Mouse (Mus musculus) CH12.LX (cell line): ENCODE measurements at regions not wholly inside any gene's neighbourhood (a gene's known extent, or its start where the extent isn't known, plus 50 kb on each side); places are given as distances from the start of the nearest gene placed in this dataset.

ENCODE experiments used
- DNase-seq: peaks from one replicate; pipeline ENCODE4 v3.0.0-alpha.2; 2013; ENCODE audit errors: extremely low read depth
- H3K27ac ChIP-seq: 2 replicates; pipeline ENCODE4 v1.5.1; 2012; ENCODE audit warnings: low read depth, mild to moderate bottlenecking, control low read depth, moderate library complexity; ENCODE audit not compliant: insufficient read depth
- H3K27me3 ChIP-seq: replicated peaks from 2 replicates; pipeline ENCODE3; 2012; ENCODE audit warnings: inconsistent platforms
- H3K36me3 ChIP-seq, 2 experiments: replicated peaks in 1 of 2; 2 replicates each; pipeline versions ENCODE3 to v1.6.1; 2012; ENCODE audit warnings: inconsistent platforms in 1 of 2, low read length in 1 of 2, mild to moderate bottlenecking in 1 of 2, mixed read lengths in 1 of 2, moderate library complexity in 1 of 2; ENCODE audit not compliant: control insufficient read depth in 1 of 2, insufficient read depth in 1 of 2
- H3K4me1 ChIP-seq, 2 experiments: 2 replicates each; pipeline ENCODE4 v1.6.1; 2012; ENCODE audit warnings: inconsistent platforms in 1 of 2, moderate library complexity in 1 of 2; ENCODE audit not compliant: insufficient read depth in 2 of 2, control insufficient read depth in 1 of 2
- H3K4me2 ChIP-seq: 2 replicates; pipeline ENCODE4 v1.6.1; 2012; ENCODE audit warnings: low read depth, mild to moderate bottlenecking, control low read depth; ENCODE audit not compliant: poor library complexity, insufficient read depth, severe bottlenecking
- H3K4me3 ChIP-seq, 3 experiments: fragments of 150-350 bp in 1 of 3; sonication (generic) in 1 of 3; replicated peaks in 1 of 3; 2 replicates each; pipeline versions ENCODE3 to v1.5.1; 2011 to 2012; ENCODE audit warnings: low read depth in 2 of 3, low read length in 2 of 3, mild to moderate bottlenecking in 2 of 3, moderate library complexity in 2 of 3, control low read depth in 1 of 3, improper control_type of control experiment in 1 of 3, inconsistent platforms in 1 of 3, mixed read lengths in 1 of 3; ENCODE audit not compliant: poor library complexity in 1 of 3
- H3K79me2 ChIP-seq: replicated peaks from 2 replicates; pipeline ENCODE4 v1.6.1; 2012; ENCODE audit warnings: mild to moderate bottlenecking, moderate library complexity; ENCODE audit not compliant: control insufficient read depth, poor library complexity, insufficient read depth, severe bottlenecking; ENCODE audit errors: extremely low read depth
- H3K9ac ChIP-seq: 2 replicates; pipeline ENCODE4 v1.6.1; 2012; ENCODE audit warnings: low read depth, mild to moderate bottlenecking, control low read depth, moderate library complexity; ENCODE audit not compliant: insufficient read depth
- H3K9me3 ChIP-seq: replicated peaks from 2 replicates; pipeline ENCODE3; 2012; ENCODE audit warnings: low read length, inconsistent platforms, mixed read lengths
- BHLHE40 ChIP-seq: IDR thresholded peaks from 2 replicates; pipeline ENCODE4 v1.6.1; 2011; ENCODE audit warnings: mild to moderate bottlenecking, low read depth, low read length, improper control_type of control experiment
- CTCF ChIP-seq, 2 experiments: IDR thresholded peaks in 1 of 2; conservative IDR thresholded peaks in 1 of 2; 2 replicates each; pipeline ENCODE4 v1.5.1; 2011 to 2012; ENCODE audit warnings: low read depth in 2 of 2, low read length in 2 of 2, improper control_type of control experiment in 1 of 2, inconsistent platforms in 1 of 2, mild to moderate bottlenecking in 1 of 2, moderate library complexity in 1 of 2
- EP300 ChIP-seq: IDR thresholded peaks from 2 replicates; pipeline ENCODE4 v1.6.1; 2011; ENCODE audit warnings: low read length, improper control_type of control experiment
- GABPA ChIP-seq: IDR thresholded peaks from 2 replicates; pipeline ENCODE4 v1.6.1; 2012; ENCODE audit warnings: low read depth, low read length, improper control_type of control experiment, inconsistent platforms; ENCODE audit not compliant: insufficient replicate concordance
- IRF4 ChIP-seq: IDR thresholded peaks from 2 replicates; pipeline ENCODE4 v1.6.1; 2014; ENCODE audit warnings: low read depth, mild to moderate bottlenecking, inconsistent platforms, low read length, improper control_type of control experiment
- JUND ChIP-seq: conservative IDR thresholded peaks from 2 replicates; pipeline ENCODE4 v1.6.1; 2011; ENCODE audit warnings: low read depth, low read length, improper control_type of control experiment
- MXI1 ChIP-seq: IDR thresholded peaks from 2 replicates; pipeline ENCODE4 v1.6.1; 2011; ENCODE audit warnings: mild to moderate bottlenecking, low read depth, low read length, improper control_type of control experiment
- NELFE ChIP-seq: IDR thresholded peaks from 2 replicates; pipeline ENCODE4 v1.6.1; 2011; ENCODE audit warnings: low read depth, low read length, improper control_type of control experiment
- NRF1 ChIP-seq: IDR thresholded peaks from 2 replicates; pipeline ENCODE4 v1.6.1; 2014; ENCODE audit warnings: low read depth, mild to moderate bottlenecking, inconsistent platforms, low read length, improper control_type of control experiment, moderate library complexity
- POLR2AphosphoS2 ChIP-seq: IDR thresholded peaks from 2 replicates; pipeline ENCODE4 v1.6.1; 2011; ENCODE audit warnings: low read depth, low read length, improper control_type of control experiment
- UBTF ChIP-seq: IDR thresholded peaks from 2 replicates; pipeline ENCODE4 v1.6.1; 2012; ENCODE audit warnings: low read depth, mild to moderate bottlenecking, inconsistent platforms, low read length, improper control_type of control experiment, moderate library complexity
- USF2 ChIP-seq: conservative IDR thresholded peaks from 2 replicates; pipeline ENCODE4 v1.6.1; 2011; ENCODE audit warnings: low read depth, low read length, improper control_type of control experiment
- ZC3H11A ChIP-seq: IDR thresholded peaks from 2 replicates; pipeline ENCODE4 v1.6.1; 2012; ENCODE audit warnings: low read depth, mild to moderate bottlenecking, inconsistent platforms, low read length, improper control_type of control experiment
- ZMIZ1 ChIP-seq: IDR thresholded peaks from 2 replicates; pipeline ENCODE4 v1.6.1; 2012; ENCODE audit warnings: low read depth, mild to moderate bottlenecking, inconsistent platforms, low read length, improper control_type of control experiment
- ZNF384 ChIP-seq: IDR thresholded peaks from 2 replicates; pipeline ENCODE4 v1.6.1; 2012; ENCODE audit warnings: low read depth, low read length, improper control_type of control experiment, inconsistent platforms
- dilution Hi-C: fragments of 300-500 bp; cut with MboI; formaldehyde crosslinking; loops from 2 replicates; pipeline ENCODE4 v1.14.3; 2020; ENCODE audit warnings: low sequenced_read_pairs; ENCODE audit not compliant: extremely low pct_unique_long_range_greater_than_20kb, extremely low pct_ligation_motif_present
- in situ Hi-C: fragments of 300-500 bp; cut with MboI; formaldehyde crosslinking; loops from 3 replicates; pipeline ENCODE4 v1.14.3; 2019; ENCODE audit warnings: low sequenced_read_pairs, low pct_ligation_motif_present, low pct_unique_long_range_greater_than_20kb, mixed read lengths

DNA sequence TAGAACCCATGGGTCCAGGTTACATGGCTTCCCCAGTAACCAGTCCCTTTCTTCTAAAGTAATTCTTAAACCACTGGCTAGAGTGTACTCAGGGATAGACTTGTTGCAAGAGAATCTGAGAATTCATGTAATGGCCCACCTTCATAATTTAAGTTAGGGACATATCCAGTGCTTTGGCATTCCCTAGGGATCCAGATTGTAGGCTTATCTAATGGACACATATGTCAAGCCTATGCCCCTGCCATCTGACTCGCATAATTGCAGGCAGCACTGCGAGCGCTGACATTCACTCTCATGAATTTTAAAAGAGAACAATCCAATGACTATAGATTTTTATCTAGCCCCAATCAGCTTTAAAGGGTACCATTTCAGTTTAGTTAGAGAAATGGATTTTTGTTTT is 518.1 kb upstream of the Tusc1 start:
- Histone ChIP-seq H3K79me2 (no peaks in the 10 kb centered on the region), H3K9ac (no peak overlapping the region), H3K9me3 (peaks cover 2% of the 10 kb centered on the region), H3K36me3 (no peaks in the 10 kb centered on the region), H3K27me3 (no peaks in the 10 kb centered on the region), H3K4me1 (no peaks in the 10 kb centered on the region), H3K27ac (no peak overlapping the region), H3K4me2 (no peak overlapping the region), H3K4me3 (no peak overlapping the region)
- DNase-seq: no peak
- in situ Hi-C loops: no loop called here
- dilution Hi-C loops: no loop called here
- no peak for TF ChIP-seq UBTF
- no peak for TF ChIP-seq BHLHE40
- TF ChIP-seq POLR2AphosphoS2: no peak
- TF ChIP-seq IRF4: no peak
- TF ChIP-seq NRF1: no peak
- TF ChIP-seq NELFE: no peak
- TF ChIP-seq MXI1: no peak
- TF ChIP-seq ZC3H11A: no peak

DNA sequence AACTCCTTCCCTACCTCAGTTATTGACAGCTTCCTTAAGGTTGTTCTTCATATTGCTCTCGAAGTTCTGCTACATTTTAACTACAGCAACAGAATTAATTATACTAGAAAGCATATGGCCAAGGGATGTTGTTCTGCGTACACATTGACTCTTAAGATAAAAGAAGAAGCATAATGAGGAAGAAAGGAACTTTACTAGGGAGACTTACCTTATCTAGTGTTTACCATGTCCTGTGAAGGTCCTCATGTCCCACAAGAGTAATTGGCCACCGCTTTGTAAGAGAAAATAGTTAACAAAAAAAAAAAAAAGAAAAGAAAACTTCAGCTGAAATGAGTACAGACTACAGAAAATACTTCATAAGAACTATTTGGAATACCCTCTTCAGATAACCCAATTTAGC is 513.9 kb upstream of the Tusc1 start:
- H3K4me3 ChIP-seq: no peak overlapping the region
- in situ Hi-C loops (no loop called here), dilution Hi-C loops (no loop called here)
- no peak overlapping the region for H3K9ac ChIP-seq
- H3K9me3 ChIP-seq: no peaks in the 10 kb centered on the region
- DNase-seq: no peak
- H3K4me2 ChIP-seq: no peak overlapping the region
- no peak for TF ChIP-seq GABPA
- no peak for TF ChIP-seq EP300
- TF ChIP-seq USF2: no peak
- no peak for TF ChIP-seq UBTF
- no peaks in the 10 kb centered on the region for H3K36me3 ChIP-seq
- no peaks in the 10 kb centered on the region for H3K4me1 ChIP-seq
- no peaks in the 10 kb centered on the region for H3K27me3 ChIP-seq
- no peaks in the 10 kb centered on the region for H3K79me2 ChIP-seq
- H3K27ac ChIP-seq: no peak overlapping the region

DNA sequence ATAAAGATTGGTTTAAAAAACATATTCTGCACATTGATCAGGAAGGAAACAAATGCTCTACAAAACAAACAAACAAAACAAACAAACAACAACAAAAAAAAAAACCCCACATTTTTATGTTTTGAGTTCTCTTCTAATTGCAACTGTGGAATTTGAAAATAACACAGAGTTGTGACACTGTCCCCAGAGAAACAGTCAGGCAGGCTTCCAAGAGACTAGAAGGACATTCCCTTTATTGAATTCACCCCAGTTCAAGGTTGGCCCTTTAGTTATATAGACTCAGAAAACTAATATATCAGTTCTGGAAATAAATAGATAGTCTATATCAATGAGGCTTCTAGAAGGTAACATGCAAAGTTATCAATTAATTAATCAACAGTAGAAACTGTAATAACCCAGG is 495.4 kb upstream of the Tusc1 start:
- no peak overlapping the region for H3K4me2 ChIP-seq
- in situ Hi-C loops: no loop called here

More for the DNA sequence above, 495.4 kb upstream of the Tusc1 start:
- no peak overlapping the region for H3K9ac ChIP-seq
- no peak overlapping the region for H3K4me3 ChIP-seq
- dilution Hi-C loops: no loop called here
- no peaks in the 10 kb centered on the region for H3K27me3 ChIP-seq
- TF ChIP-seq ZNF384 (no peak), UBTF (no peak), ZMIZ1 (no peak), JUND (no peak), CTCF (conservative IDR thresholded peaks at IDR 0.05 in 1 of 2, IDR thresholded peaks at IDR 0.05 in 1 of 2; ENCODE audit: low read depth in 2 of 2, low read length in 2 of 2) (no peak), NELFE (no peak), MXI1 (no peak)
- DNase-seq: no peak
- no peaks in the 10 kb centered on the region for H3K79me2 ChIP-seq
- H3K27ac ChIP-seq: no peak overlapping the region
- peaks cover 2% of the 10 kb centered on the region for H3K9me3 ChIP-seq
- no peaks in the 10 kb centered on the region for H3K4me1 ChIP-seq
- no peaks in the 10 kb centered on the region for H3K36me3 ChIP-seq
